Mouse (Mus musculus): ENCODE measurements around the gene Sept7. TPM values are rescaled to one million over a fixed set of nuclear protein-coding genes. Genes with fewer than 3 reads are reported as not detected.

Sept7 gene
- total and polyA plus RNA-seq, 2 experiments from 2014 or later, result 126 to 215 TPM

- Histone ChIP-seq H3K36me3 (replicated peaks; ENCODE audit: control insufficient read depth, insufficient read depth, low read length) (no peaks in the 10 kb centered on the region), H3K27me3 (ENCODE audit: control insufficient read depth, insufficient read depth, low read length) (no peaks in the 10 kb centered on the region), H3K9me3 (replicated peaks; ENCODE audit: control insufficient read depth, low read length) (no peaks in the 10 kb centered on the region), H3K4me1 (ENCODE audit: control insufficient read depth, insufficient read depth) (peaks cover 10% of the 10 kb centered on the region), H3K4me3 (ENCODE audit: low read depth, low read length) (no peak overlapping the region), H3K9ac (replicated peaks; ENCODE audit: low read depth, low read length) (no peak overlapping the region), H3K27ac (ENCODE audit: low read depth) (no peak overlapping the region), H3K4me2 (ENCODE audit: low read depth, low read length) (no peak overlapping the region)
- TF ChIP-seq CTCF (IDR thresholded peaks at IDR 0.05; ENCODE audit: low read depth) (no peak), EP300 (IDR thresholded peaks at IDR 0.05; ENCODE audit: low read depth) (no peak)
- ATAC-seq (ENCODE audit: insufficient read depth, low read depth) (no peak), DNase-seq (ENCODE audit: low spot score) (no peak)
- 80% methylated on average over 4 of the region's 4 CpGs for WGBS
Observed at GRCm38 (mm10) chr9:25245125-25245524, 7.1 kb upstream of the Sept7 start.

- Histone ChIP-seq H3K4me1 (ENCODE audit: control insufficient read depth, insufficient read depth) (peaks cover 10% of the 10 kb centered on the region), H3K36me3 (replicated peaks; ENCODE audit: control insufficient read depth, insufficient read depth, low read length) (no peaks in the 10 kb centered on the region), H3K9me3 (replicated peaks; ENCODE audit: control insufficient read depth, low read length) (no peaks in the 10 kb centered on the region), H3K27me3 (ENCODE audit: control insufficient read depth, insufficient read depth, low read length) (no peaks in the 10 kb centered on the region), H3K9ac (replicated peaks; ENCODE audit: low read depth, low read length) (no peak overlapping the region), H3K27ac (ENCODE audit: low read depth) (no peak overlapping the region), H3K4me3 (ENCODE audit: low read depth, low read length) (no peak overlapping the region), H3K4me2 (ENCODE audit: low read depth, low read length) (no peak overlapping the region)
- whole genome bisulfite sequencing, result 62% methylated on average over 3 of the region's 3 CpGs
- ATAC-seq (ENCODE audit: insufficient read depth, low read depth), result no peak
- no peak for DNase-seq (ENCODE audit: low spot score)
- TF ChIP-seq CTCF (IDR thresholded peaks at IDR 0.05; ENCODE audit: low read depth) (no peak), EP300 (IDR thresholded peaks at IDR 0.05; ENCODE audit: low read depth) (no peak)
Observed at GRCm38 (mm10) chr9:25246508-25246907, 5.7 kb upstream of the Sept7 start.

- H3K27ac ChIP-seq (ENCODE audit: low read depth), result peak overlapping the region; percentile 100
- ATAC-seq (ENCODE audit: insufficient read depth, low read depth) (no peak), DNase-seq (ENCODE audit: low spot score) (no peak)
- H3K4me1 ChIP-seq (ENCODE audit: control insufficient read depth, insufficient read depth), result peaks cover 24% of the 10 kb centered on the region
- WGBS, result 6% methylated on average over 6 of the region's 6 CpGs
- peak overlapping the region; percentile 97 for H3K4me3 ChIP-seq (ENCODE audit: low read depth, low read length)
- H3K9me3 ChIP-seq (replicated peaks; ENCODE audit: control insufficient read depth, low read length), result no peaks in the 10 kb centered on the region
- H3K4me2 ChIP-seq (ENCODE audit: low read depth, low read length), result peak overlapping the region; percentile 65
- no peaks in the 10 kb centered on the region for H3K36me3 ChIP-seq (replicated peaks; ENCODE audit: control insufficient read depth, insufficient read depth, low read length)
- TF ChIP-seq EP300 (IDR thresholded peaks at IDR 0.05; ENCODE audit: low read depth), result no peak
- H3K9ac ChIP-seq (replicated peaks; ENCODE audit: low read depth, low read length), result peak overlapping the region; percentile 98
- no peaks in the 10 kb centered on the region for H3K27me3 ChIP-seq (ENCODE audit: control insufficient read depth, insufficient read depth, low read length)
Observed at GRCm38 (mm10) chr9:25251174-25251573, 1.1 kb upstream of the Sept7 start.

GRCm38 (mm10) chr9:25251611-25252282, 492 bp upstream of the Sept7 start:
- Histone ChIP-seq H3K9ac (replicated peaks; ENCODE audit: low read depth, low read length) (peak overlapping the region; percentile 98), H3K36me3 (replicated peaks; ENCODE audit: control insufficient read depth, insufficient read depth, low read length) (no peaks in the 10 kb centered on the region), H3K4me2 (ENCODE audit: low read depth, low read length) (peak overlapping the region; percentile 65), H3K9me3 (replicated peaks; ENCODE audit: control insufficient read depth, low read length) (no peaks in the 10 kb centered on the region), H3K4me1 (ENCODE audit: control insufficient read depth, insufficient read depth) (peaks cover 25% of the 10 kb centered on the region), H3K27ac (ENCODE audit: low read depth) (peak overlapping the region; percentile 100), H3K27me3 (ENCODE audit: control insufficient read depth, insufficient read depth, low read length) (no peaks in the 10 kb centered on the region), H3K4me3 (ENCODE audit: low read depth, low read length) (peak overlapping the region; percentile 97)
- ATAC-seq (ENCODE audit: insufficient read depth, low read depth) (peak; percentile 86), DNase-seq (ENCODE audit: low spot score) (peak; percentile 86)
- WGBS, result under 1% methylated on average over 41 of the region's 41 CpGs
- TF ChIP-seq CTCF (IDR thresholded peaks at IDR 0.05; ENCODE audit: low read depth) (no peak), EP300 (IDR thresholded peaks at IDR 0.05; ENCODE audit: low read depth) (peak; percentile 93)

GRCm38 (mm10) chr9:25252759-25253477, 679 bp downstream of the Sept7 start:
- H3K27ac ChIP-seq (ENCODE audit: low read depth), result peak overlapping the region; percentile 100
- no peaks in the 10 kb centered on the region for H3K27me3 ChIP-seq (ENCODE audit: control insufficient read depth, insufficient read depth, low read length)
- H3K4me2 ChIP-seq (ENCODE audit: low read depth, low read length), result peak overlapping the region; percentile 62
- TF ChIP-seq EP300 (IDR thresholded peaks at IDR 0.05; ENCODE audit: low read depth) (no peak), CTCF (IDR thresholded peaks at IDR 0.05; ENCODE audit: low read depth) (peak; percentile 33)
- H3K36me3 ChIP-seq (replicated peaks; ENCODE audit: control insufficient read depth, insufficient read depth, low read length), result no peaks in the 10 kb centered on the region
- peak overlapping the region; percentile 98 for H3K9ac ChIP-seq (replicated peaks; ENCODE audit: low read depth, low read length)
- ATAC-seq (ENCODE audit: insufficient read depth, low read depth) (peak; percentile 31), DNase-seq (ENCODE audit: low spot score) (no peak)
- H3K4me1 ChIP-seq (ENCODE audit: control insufficient read depth, insufficient read depth), result peaks cover 27% of the 10 kb centered on the region
- no peaks in the 10 kb centered on the region for H3K9me3 ChIP-seq (replicated peaks; ENCODE audit: control insufficient read depth, low read length)
- peak overlapping the region; percentile 97 for H3K4me3 ChIP-seq (ENCODE audit: low read depth, low read length)
- under 1% methylated on average over 52 of the region's 78 CpGs for WGBS

Measured in heart, postnatal 0 days (tissue).